Mouse (Mus musculus) neutrophil, adult 5-6 weeks (primary cell): ENCODE data around the gene Tshz2. TPM values are rescaled to one million over a fixed set of nuclear protein-coding genes. Genes with fewer than 3 reads are reported as not detected.

Experiments used
- ATAC-seq: fragments of 151-379, 151-347 bp; 2 replicates; pipeline ENCODE4 v1.8.0; 2017; ENCODE audit warnings: mild to moderate bottlenecking, moderate TSS enrichment; ENCODE audit not compliant: insufficient number of reproducible peaks, poor library complexity, low FRiP score, severe bottlenecking; ENCODE audit errors: extremely low read depth
- total RNA-seq: library from RNA; stranded (forward); fragments of 200-1000 nt; gene quantifications from 2 replicates; pipeline ENCODE4 v1.2.3, GENCODE M21; 2017

The Tshz2 gene
- total RNA-seq, 1 experiment from 2014 or later: not detected

DNA sequence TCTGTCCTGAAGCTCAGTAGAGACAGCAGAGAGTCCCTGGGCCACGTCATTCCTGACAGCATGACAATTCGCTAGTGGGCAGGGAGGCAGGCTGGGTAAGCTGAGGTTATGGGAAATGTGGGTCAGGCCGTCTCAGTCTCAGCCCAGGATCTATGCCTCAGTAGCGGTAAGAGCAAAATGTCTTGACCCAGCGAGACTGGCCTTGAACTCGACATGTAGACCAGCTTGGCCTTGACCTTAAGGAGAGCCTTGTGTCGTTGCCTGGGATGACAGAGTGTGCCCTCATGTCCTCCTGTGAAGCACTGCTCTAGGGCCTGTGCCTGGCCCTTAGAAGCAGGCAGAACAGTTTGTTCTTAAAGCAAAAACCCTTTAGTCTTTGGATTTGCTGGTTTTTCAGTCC lies 275.2 kb downstream of the Tshz2 start:
- no peak for ATAC-seq

DNA sequence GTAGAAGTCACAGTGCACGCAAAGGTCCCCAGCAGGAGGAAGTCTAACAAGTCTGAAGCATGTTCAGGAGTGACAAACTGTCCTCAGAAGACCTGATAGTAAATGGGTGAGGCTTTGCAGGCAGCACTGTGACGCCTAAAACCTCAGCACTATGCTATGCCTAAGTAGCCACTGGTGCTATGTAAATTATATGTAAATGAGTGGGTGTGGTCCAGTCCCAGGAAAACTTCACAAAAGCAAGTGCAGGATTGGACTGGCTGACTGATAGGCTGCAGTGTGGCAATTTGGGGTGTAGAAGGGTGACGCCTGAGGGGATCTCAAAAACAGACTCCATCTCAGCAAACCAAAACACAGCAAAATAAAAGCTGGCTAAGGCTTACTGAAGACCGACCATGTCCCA lies 277.8 kb downstream of the Tshz2 start:
- ATAC-seq: no peak

DNA sequence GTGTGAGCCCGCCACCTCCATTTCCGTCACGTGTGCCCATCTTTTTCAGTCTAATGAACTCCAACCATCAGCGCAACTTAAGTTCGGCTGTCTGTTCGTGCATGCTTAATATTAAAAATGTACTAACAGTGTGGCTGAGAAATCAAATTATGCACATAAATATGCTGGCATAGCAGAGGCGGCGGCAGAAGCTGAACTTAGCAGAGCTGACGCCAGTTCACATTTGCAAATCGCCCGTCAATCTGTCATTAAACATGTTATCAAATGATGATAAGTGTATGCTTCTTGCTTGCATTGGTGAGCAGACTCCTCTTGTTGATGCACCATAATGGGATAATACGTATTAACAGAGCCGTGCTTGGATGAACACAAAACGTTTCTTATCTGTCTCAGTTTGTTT lies 280.0 kb downstream of the Tshz2 start:
- no peak for ATAC-seq

DNA sequence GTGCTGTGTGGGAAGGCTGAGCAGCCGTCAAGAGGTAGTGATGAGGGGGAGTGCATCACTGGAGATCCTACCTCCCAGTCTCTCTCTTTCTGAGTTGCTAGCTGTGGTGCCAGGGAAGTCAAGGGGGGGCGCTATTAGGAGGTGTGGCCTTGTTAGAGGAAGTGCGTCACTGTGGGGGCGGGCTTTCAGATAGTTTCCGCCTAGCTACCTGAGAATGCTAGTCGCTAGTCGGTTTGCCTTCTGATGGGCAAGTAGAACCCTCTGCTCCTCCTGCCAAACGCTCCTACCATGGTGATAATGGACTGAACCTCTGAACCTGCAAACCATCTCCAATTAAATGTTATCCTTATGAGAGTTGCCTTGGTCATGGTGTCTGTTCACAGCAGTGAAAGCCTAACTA lies 282.1 kb downstream of the Tshz2 start:
- no peak for ATAC-seq

DNA sequence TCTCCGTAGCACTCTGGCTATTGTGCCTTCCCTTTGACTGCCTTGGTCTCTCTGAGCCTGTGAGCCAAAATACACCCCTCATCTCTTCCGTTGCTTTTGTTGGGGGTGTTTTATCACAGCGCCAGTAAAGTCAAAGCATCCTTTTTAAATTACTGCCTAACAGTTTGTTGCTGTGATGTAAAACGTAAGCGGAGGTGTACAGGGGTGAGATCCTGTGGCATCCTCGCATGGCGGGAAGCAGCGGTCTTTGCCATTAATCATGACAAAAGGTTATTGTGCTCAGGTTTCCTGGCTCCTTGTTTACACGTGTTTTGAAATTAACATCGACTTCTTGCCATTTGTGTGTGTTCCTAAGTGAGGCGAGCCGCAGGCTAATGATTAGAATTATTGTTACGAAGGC lies 282.5 kb downstream of the Tshz2 start:
- ATAC-seq: no peak

DNA sequence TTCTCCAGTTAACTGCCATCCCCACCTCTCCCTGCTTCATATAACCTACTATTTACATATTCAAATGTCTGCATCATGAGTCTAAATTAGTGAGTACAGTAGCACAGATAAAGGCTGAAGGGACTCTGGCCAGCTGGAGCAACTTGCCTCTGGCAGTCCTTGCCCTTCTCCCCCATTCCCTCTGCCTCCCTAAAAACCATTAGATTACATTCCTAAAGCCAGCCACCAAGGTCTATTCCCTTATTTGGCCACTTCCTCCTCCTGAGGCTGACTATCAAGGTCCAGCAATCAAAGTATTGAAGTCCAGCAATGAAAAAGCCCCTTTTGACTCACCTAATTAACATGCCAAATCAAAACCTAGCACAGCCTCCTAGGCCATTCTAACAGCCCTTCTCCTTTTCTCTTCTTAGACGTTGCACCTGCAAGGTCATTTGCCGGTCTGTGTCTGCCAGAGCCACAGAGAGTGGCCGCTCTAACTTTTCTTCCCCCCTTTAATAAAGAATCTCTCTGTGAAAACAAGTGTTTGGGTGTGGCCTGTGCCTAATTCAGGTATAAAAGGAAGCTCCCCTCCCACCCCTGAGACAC lies 286.4 kb downstream of the Tshz2 start:
- ATAC-seq: no peak

DNA sequence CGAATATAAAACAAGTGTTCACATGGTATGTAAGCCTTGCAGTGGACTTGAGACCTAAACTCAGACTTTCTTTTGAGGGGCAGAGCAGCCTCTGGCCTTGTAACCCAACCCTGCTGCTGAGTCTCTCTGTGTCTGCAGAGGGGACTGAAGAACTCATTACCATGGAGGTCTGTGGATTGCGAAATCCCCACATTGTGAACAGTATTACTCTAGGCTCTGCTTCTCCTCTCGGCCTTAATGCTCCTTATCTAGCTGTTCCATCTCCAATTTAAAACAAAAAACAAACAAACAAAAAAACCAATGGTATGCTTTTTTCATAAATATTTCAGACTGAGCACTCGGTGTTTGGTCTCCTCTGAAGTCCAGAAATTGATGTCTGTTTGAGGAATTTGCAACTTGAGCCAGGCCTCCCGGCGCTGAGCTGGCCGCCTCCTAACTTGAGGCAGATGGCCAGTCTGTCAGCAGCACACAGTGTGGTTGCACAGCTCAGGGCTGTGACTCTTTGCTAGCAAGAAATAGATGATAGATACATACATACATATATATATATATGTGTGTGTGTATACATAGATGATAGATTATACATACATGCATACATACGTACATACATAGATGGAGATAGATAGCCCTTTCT lies 291.5 kb downstream of the Tshz2 start:
- ATAC-seq: no peak

DNA sequence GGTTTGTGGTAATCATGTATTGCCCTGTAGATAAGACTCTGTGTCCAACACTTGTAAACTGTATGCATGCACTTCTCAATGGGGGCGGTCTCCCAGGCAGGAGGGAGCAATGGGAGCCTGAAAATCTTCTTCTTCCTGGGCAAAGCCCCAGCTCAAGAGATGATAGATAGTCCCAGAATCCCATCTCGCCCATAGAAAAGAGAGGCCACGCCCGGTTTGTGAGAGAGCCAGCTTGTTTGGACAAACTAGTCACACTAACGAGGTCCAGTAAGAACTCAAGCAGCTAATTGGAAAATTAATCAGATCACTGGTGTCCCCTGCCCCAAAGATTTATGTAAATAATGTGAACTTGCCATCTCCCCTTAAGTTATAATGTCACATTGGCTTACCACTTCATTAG lies 292.7 kb downstream of the Tshz2 start:
- ATAC-seq: no peak

DNA sequence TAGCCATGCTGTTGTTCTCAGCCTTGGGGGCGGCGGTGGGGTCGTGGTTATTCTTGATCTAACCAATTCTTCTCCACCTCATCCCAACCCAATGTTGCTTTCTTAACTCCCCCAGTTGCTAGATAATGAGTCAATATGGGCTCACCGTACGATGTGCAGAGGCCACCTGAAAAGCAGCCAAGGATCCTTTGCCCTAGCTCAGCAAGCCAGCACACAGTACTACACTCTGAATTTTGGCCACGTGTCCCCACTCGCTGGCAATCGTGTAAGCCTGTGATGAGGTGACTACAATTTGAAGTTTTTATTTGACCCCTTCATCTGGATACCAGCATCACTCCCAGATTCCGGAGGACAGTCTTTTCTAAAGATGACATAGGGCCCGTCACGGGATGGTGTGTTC lies 293.2 kb downstream of the Tshz2 start:
- ATAC-seq: no peak

DNA sequence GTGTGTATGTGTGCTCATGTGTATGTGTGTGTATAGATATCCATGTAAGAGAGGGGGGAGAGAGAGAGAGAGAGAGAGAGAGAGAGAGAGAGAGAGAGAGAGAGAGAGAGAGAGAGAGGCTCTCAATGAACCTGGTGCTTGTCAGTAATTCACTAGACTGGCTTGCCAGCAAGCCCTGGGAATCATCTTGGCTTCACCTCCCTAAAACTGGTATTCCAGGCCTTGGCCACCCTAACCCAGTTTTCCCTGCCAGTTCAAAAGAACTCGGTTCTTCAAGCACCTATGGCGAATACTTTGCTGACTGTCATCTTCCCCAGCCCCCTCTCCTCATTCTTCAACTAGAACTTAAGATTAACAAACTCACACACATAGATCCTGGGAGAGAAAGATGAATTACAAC lies 294.6 kb downstream of the Tshz2 start:
- no peak for ATAC-seq

DNA sequence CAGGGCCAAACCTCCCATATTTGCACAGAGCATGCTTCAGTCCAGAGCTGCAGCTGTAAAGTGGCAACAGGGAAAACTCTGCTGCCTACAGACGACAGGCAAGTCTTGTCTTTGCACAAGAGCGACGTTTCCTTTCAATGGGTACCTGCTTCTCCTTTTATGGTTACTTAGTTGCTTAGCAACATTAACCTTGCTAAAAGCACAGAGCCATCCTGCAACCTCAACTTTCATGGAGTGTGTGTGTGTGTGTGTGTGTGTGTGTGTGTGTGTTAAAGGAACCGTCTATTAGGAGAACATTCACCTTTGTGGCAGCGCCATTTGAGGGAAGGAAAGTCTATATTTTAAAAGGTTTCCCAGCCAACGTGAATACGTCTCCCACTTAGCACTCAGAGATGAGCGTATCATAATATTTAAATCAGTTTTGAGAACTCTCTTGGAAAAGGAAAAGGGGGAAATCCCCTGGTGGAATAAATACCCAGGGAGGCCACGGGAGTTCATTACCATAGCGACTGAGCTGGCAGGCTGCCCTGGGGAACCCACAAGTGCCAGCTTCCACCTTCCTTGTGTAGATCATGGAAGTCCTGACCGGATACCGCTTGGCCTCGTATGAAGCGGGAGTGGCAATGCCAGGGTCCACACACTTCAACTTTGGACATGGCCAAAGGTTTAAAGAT lies 295.8 kb downstream of the Tshz2 start:
- no peak for ATAC-seq

DNA sequence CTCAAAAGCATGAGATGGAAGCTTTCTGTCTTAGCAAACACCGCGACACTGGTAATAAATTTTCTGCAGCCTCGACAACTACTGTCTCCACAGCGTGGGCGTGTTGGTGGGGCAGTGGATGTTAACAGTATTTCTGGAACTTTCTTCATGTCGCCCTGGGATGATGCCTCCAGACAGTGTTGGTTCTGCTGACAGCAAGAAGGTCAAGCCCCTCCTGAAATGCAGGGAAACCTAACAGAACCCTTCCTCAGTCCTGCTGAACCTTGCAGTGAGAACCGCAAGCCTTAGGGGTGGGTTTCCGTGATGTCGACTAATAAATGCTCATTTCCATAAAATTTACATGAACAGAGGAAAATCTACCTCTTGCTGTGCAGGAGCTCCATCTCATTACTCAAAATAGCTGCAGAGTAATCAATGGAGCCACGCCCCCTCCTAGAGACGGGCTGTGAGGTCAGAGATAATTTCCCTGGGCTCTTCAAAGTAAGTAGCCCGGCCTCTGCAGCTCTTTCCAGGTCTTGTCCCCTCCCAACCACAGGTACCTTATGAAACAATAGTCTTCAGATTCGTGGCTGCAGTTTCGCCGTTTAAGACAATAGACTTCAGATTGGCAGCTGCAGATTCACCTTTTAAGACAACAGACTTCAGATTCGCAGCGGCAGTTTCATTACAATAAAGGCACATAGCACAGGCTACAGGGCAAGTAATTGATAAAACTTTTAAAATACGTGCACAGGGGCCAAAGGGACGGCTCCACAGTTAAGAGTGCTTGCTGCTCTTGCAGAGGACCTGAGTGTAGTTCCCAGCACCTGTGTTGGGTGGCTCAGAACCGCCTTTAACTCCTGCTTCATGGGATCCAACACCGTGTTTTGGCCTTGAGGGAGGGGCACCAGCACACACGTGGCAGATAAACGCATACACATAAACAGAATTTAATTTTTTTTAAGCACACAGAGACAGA lies 297.0 kb downstream of the Tshz2 start:
- no peak for ATAC-seq

DNA sequence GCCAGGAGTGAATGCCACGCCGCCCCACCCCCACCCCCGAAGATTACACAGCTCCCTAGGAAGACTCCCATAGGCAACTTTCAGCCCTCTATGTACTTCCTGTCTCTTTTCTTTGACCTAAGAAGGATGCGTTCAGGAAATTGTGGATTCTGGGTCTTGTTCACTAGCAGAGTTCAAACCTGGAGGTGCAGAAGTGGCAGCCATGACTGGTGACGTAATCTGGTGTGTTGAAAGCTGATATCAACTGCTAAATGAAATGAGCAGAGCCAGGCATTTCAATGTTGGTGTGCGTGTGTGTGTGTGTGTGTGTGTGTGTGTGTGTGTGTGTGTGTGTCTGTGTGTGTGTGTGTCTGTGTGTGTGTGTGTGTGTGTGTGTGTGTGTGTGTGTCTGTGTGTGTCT lies 302.8 kb downstream of the Tshz2 start:
- ATAC-seq: no peak

DNA sequence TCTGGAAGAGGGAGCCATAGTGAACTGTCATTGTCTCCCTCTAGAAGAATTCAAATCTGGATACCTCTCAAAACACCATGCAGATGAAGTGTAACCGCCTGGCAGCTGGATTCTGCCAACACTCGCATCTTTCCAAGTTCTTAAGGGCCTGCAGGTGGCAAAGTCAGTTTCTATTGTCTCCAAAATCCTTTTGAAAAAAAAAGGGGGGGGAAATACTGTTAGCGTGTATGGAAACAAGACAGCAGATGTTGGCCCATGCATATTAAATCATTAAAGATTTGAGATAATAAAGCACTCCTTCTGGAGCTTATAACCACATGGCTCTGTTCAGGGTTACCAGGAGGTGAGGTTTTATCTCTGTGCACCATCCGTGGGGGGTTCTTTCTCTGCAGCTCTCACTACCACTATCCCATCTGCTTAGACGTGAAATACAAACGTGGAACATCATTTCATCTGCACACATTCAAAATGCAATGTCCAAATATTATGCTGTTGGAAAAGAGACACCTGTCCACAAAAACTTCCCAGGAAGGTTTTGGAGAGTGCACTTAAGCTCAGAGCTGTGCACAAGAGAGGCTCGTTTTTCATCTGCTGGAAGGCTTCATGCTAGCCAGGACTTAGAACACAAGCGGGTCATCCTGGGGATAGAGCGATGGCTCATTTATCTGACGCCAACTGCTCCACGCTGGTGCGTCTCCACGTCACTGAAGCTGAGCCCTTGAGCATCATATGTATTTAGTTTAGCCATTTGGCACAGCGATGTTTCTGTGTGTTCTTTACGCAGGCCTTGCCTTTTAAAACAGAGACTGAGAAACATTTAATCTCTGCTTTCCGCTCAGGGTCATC lies 307.7 kb downstream of the Tshz2 start:
- ATAC-seq: no peak

DNA sequence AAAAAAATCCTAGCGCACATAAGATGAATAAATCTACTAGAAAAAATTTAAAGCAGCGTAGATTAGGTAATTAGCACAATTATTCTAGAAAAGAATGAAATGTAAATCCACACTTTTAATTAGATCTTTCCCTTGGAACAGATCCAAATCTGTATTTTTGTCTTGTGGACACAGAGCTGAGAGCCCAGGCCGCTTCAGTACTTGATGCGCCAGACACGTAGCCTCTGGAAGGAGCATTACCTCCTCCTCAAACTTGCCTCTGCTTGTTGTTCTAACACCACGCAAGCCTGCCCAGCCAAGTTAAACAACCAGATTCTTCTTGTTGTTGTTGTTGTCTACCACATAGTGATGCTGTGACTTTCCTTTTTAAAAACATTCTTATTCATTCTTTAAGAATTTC lies 310.9 kb downstream of the Tshz2 start:
- ATAC-seq: no peak

DNA sequence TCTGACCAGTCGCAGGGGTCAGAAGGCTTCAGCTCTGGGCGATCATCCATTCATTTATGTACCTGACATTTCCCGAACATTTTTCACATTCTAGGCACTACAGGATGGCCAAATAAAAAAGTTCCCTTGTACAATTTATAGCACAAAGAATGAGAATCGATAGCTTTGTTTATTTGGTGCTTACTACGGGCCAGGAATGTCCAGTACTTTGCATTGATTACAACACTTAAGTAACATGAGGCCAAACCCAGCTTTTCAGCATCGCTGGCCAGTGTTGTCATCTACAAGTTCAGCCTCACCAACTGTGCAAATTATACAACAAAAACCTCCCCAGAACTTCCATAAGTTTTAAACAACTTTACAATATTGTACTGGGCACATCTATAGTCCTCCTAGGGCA lies 315.3 kb downstream of the Tshz2 start:
- no peak for ATAC-seq

DNA sequence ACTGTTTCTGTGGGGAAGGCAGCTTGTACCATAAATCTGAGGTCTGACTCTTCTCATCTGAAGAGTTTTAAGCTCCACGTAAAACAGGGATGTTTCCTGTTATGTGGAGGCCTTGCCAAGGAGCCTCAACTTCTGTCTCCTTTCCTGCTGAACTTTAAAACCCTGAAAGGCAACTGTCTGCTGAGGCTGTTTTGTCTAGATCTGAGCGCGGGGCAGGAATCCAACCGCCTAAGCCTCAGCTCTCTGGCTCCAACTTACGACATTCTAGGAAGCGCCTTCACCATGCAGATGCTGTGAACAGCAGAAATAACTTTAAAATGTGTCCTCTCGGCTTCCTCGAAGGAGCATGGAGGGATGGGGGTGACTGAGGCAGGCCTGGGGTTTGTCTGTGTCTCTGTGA lies 318.2 kb downstream of the Tshz2 start:
- no peak for ATAC-seq

DNA sequence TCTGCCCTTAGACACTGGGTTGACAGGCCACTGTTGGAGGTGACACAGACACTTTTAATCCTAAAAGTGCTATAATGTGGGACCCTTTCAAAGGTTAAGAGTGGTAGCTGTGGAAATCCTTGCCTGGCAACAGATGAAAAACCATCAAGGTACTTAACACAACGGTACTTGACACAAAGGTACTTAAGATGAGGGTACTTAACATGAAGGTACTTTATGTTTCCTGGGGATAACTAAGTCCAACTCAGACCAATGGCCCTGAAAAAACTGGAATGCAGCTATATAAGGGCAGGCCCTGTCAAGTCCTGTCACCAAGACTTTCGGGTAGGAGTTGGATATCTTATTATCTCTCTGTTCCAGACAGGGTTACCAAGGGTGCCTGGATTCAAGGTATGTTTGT lies 320.2 kb downstream of the Tshz2 start:
- no peak for ATAC-seq
